Mouse (Mus musculus) right cerebral cortex, postnatal 4 days (tissue): ENCODE measurements around the gene Olfr167.
"Not testable (repeated sequence)": the region's sequence is repeated elsewhere in the genome, so short reads cannot be mapped to it uniquely, and the experiment has no call there.

Source experiments
- DNase-seq: peaks from one replicate; pipeline ENCODE4 v3.0.0-alpha.2; 2022

Olfr167 gene

GRCm38 (mm10) chr16:19522166-19522565 lies at the start of gene Olfr167:
Gene Olfr167, minus strand, starts transcription at chr16:19522266.
- no peak for DNase-seq

DNA sequence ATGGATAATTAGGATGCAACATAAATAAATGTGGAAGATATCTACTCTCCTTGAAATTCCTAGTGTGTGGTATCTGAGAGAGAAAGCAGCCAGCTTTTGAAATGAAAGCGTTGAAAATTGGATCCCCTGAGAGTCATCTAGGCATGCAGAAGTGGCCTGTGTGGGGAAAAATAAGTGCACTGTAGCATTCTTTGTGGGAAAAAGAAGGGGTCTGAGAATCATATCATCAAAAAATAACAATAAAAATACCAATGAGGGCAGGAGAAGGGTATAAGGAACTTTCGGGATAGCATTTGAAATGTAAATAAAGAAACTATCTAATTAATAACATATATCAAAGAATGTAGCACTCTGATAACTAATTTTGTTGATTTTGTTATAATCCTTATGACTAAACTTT lies 49.6 kb upstream of the Olfr167 start, which contains the start of gene Olfr169:
Gene Olfr169 (minus strand): TSS at position 101 of the 400 bp plus-strand sequence.
- not testable (repeated sequence) for DNase-seq

GRCm38 (mm10) chr16:19553429-19553828 lies 31.4 kb upstream of the Olfr167 start:
- DNase-seq, result not testable (repeated sequence)

DNA sequence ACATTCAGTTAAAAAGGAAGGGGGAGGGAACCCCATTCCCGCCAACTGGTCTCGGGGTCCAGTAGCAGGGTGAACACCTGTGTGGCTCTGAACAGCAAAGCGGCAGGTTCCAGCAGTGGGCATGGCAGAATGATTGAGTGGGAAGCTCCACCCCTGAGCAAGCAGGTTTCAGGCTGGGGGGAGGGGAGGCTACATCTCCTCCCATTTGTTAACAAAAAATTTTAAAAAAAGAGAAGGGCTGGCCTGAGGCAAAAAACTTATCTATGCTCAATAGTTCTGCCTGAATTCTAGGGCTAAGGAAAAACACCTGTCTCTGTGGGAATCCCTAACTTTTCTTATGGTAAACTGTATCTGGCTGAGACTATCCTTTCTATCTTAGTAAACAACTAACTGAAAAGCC lies 30.2 kb upstream of the Olfr167 start:
- not testable (repeated sequence) for DNase-seq

GRCm38 (mm10) chr16:19535455-19535854 lies 13.4 kb upstream of the Olfr167 start, which contains the start of gene Olfr168:
Gene Olfr168, minus strand, starts transcription at chr16:19535555.
- DNase-seq, result no peak

DNA sequence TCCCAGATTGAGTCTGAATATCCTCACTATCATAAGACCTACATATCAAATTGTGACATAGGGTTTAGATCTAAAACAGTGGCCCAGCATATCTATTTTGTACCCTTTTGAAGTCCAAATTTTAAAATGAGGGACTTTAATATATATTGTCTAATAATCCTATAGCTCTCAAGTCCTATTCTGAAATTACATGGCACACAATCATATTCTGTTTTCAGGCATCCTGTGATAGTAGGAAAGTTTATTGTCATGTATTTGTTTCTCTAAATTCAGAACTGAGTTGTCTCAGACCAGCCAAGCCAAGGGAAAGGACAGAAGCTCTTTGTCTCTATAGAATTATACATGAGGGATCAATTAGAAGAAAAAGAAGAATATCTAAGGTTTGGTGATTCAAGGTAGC lies 38.7 kb downstream of the Olfr167 start, which contains the start of gene Olfr166:
Gene Olfr166 (plus strand): TSS at position 301 of the 400 bp plus-strand sequence.
- DNase-seq, result no peak

GRCm38 (mm10) chr16:19464365-19464764 lies 57.7 kb downstream of the Olfr167 start:
- no peak for DNase-seq
